Comparison of ENCODE assay signal across 11 mouse cellular contexts in the genomic region with DNA sequence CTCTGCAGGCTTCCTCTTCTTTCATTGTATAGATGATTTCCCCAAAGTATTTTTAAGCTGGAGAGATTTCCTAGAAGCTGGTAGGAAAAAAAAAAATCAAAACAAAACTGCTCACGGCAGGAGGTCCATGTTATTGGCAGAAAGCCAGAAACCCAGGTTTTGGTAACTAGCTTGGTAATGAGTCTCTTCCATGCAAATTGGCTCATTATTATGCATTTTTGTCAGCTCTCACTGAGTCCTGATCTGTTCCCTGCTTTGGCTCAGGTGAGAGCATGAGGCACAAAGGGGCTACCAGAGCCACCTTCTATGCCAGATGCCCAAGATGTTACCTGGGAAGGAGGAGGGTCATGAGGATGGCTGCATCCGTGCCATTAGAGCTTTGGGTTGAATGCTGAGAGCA.
A peak's percentile ranks its signal among the peaks of the same experiment; 100 is the strongest.
DNase-seq lines count a peak whose midpoint lies in the region; ATAC-seq lines count a peak whose summit lies in the region.
"Had no signal": no experiment of that assay in that cellular context is flagged by ENCODE, and none has a peak within 500 bp of the region (broad histone marks: within the 10 kb centered on the region; RNA-seq: fewer than 3 reads in every experiment).

No protein-coding gene starts in this region.

- no peak overlapping the region for H3K4me3 ChIP-seq in kidney, embryonic 15.5 days (replicated peaks)
- no peak overlapping the region for H3K4me3 ChIP-seq in forebrain, embryonic 16.5 days (replicated peaks; ENCODE audit: low read length)
- H3K4me3 ChIP-seq in neural tube, embryonic 13.5 days = no peak overlapping the region
- H3K4me3 ChIP-seq: embryonic facial prominence, embryonic 15.5 days; lung, embryonic 15.5 days had no signal

- WGBS in kidney, embryonic 15.5 days = 44% methylated on average over 2 of the region's 2 CpGs
- 15% methylated on average over 2 of the region's 2 CpGs for WGBS in forebrain, embryonic 16.5 days
- WGBS in neural tube, embryonic 13.5 days = 35% methylated on average over 2 of the region's 2 CpGs

- no peak overlapping the region for H3K27ac ChIP-seq in kidney, embryonic 15.5 days
- H3K27ac ChIP-seq in forebrain, embryonic 16.5 days (ENCODE audit: low read length) = peak overlapping the region; percentile 67
- peak overlapping the region; percentile 75 for H3K27ac ChIP-seq in neural tube, embryonic 13.5 days (replicated peaks)
- H3K27ac ChIP-seq: embryonic facial prominence, embryonic 15.5 days; lung, embryonic 15.5 days had no signal

- no peaks in the 10 kb centered on the region for H3K27me3 ChIP-seq in kidney, embryonic 15.5 days
- no peaks in the 10 kb centered on the region for H3K27me3 ChIP-seq in forebrain, embryonic 16.5 days (replicated peaks; ENCODE audit: control insufficient read depth, insufficient read depth, low read length)
- no peaks in the 10 kb centered on the region for H3K27me3 ChIP-seq in neural tube, embryonic 13.5 days
- H3K27me3 ChIP-seq: embryonic facial prominence, embryonic 15.5 days; lung, embryonic 15.5 days had no signal

- peak; percentile 72 to 78 for DNase-seq in cerebellum, postnatal 10 days
- DNase-seq in cerebellum, adult 11-12 months = no peak
- DNase-seq in kidney, postnatal 36 days = peak; percentile 25 to 41
- no peak for DNase-seq in right cerebral cortex, postnatal 14 days
- no peak for DNase-seq in lung, postnatal 10 days
- DNase-seq: cerebellum, adult 9-10 months had no signal

- no peak for ATAC-seq in kidney, embryonic 15.5 days (replicated peaks; ENCODE audit: low FRiP score)
- peak; percentile 84 for ATAC-seq in forebrain, embryonic 16.5 days
- ATAC-seq in neural tube, embryonic 13.5 days (ENCODE audit: low read depth) = peak; percentile 94

- no peaks in the 10 kb centered on the region for H3K36me3 ChIP-seq in kidney, embryonic 15.5 days
- no peaks in the 10 kb centered on the region for H3K36me3 ChIP-seq in forebrain, embryonic 16.5 days (ENCODE audit: control insufficient read depth, insufficient read depth)
- H3K36me3 ChIP-seq in neural tube, embryonic 13.5 days = no peaks in the 10 kb centered on the region
- H3K36me3 ChIP-seq: embryonic facial prominence, embryonic 15.5 days; lung, embryonic 15.5 days had no signal

- no peak overlapping the region for H3K4me2 ChIP-seq in kidney, embryonic 15.5 days
- H3K4me2 ChIP-seq in forebrain, embryonic 16.5 days (ENCODE audit: low read length) = no peak overlapping the region; the same call in 1 of the 2 replicates
- H3K4me2 ChIP-seq in neural tube, embryonic 13.5 days = no peak overlapping the region
- H3K4me2 ChIP-seq: embryonic facial prominence, embryonic 15.5 days; lung, embryonic 15.5 days had no signal

- H3K9ac ChIP-seq in kidney, embryonic 15.5 days = no peak overlapping the region
- H3K9ac ChIP-seq in forebrain, embryonic 16.5 days (replicated peaks; ENCODE audit: low read depth, low read length) = no peak overlapping the region
- H3K9ac ChIP-seq in neural tube, embryonic 13.5 days = no peak overlapping the region
- H3K9ac ChIP-seq: embryonic facial prominence, embryonic 15.5 days; lung, embryonic 15.5 days had no signal

- no peaks in the 10 kb centered on the region for H3K4me1 ChIP-seq in kidney, embryonic 15.5 days
- H3K4me1 ChIP-seq in forebrain, embryonic 16.5 days (replicated peaks; ENCODE audit: control insufficient read depth, insufficient read depth, low read length) = peaks cover 11% of the 10 kb centered on the region
- peaks cover 16% of the 10 kb centered on the region for H3K4me1 ChIP-seq in neural tube, embryonic 13.5 days (replicated peaks)
- H3K4me1 ChIP-seq: embryonic facial prominence, embryonic 15.5 days; lung, embryonic 15.5 days had no signal

- no peaks in the 10 kb centered on the region for H3K9me3 ChIP-seq in kidney, embryonic 15.5 days (replicated peaks)
- H3K9me3 ChIP-seq in forebrain, embryonic 16.5 days (ENCODE audit: control insufficient read depth, low read length) = no peaks in the 10 kb centered on the region
- no peaks in the 10 kb centered on the region for H3K9me3 ChIP-seq in neural tube, embryonic 13.5 days
- H3K9me3 ChIP-seq: embryonic facial prominence, embryonic 15.5 days; lung, embryonic 15.5 days had no signal

Comparison
In these comparisons a context has a peak if more than half of its experiments do, and no peak if none do; other contexts are left out.
1. DNase-seq: peak in cerebellum, postnatal 10 days (2 of 2) and kidney, postnatal 36 days (2 of 2); none in cerebellum, adult 11-12 months (single experiment), right cerebral cortex, postnatal 14 days (single experiment) and lung, postnatal 10 days (single experiment).